Mouse (Mus musculus) kidney, postnatal 0 days (tissue): ENCODE measurements around the gene Olfr803. TPM values are rescaled to one million over a fixed set of nuclear protein-coding genes. Genes with fewer than 3 reads are reported as not detected.

Experiments used
- ATAC-seq: fragments of 200-750 bp; cut with Nextera tagmentation; replicated peaks from 2 replicates; pipeline ENCODE4 v1.8.0; 2017; ENCODE audit warnings: low read depth, moderate number of reproducible peaks, moderate TSS enrichment, moderate library complexity; ENCODE audit not compliant: low FRiP score
- DNase-seq: peaks from one replicate; pipeline ENCODE4 v3.0.0-alpha.2; 2016; ENCODE audit warnings: low spot score
- H3K27ac ChIP-seq: fragments of 300-500 bp; sonication (generic); 2 replicates; pipeline ENCODE4 v1.5.1; 2014; ENCODE audit warnings: mild to moderate bottlenecking
- H3K27me3 ChIP-seq: fragments of 300-500 bp; sonication (generic); 2 replicates; pipeline ENCODE4 v1.6.1; 2014; ENCODE audit warnings: low read length, mixed read lengths; ENCODE audit not compliant: insufficient read depth
- H3K36me3 ChIP-seq: fragments of 300-500 bp; sonication (generic); 2 replicates; pipeline ENCODE4 v1.6.1; 2014; ENCODE audit warnings: low read length, mixed read lengths; ENCODE audit not compliant: insufficient read depth
- H3K4me1 ChIP-seq: fragments of 300-500 bp; sonication (generic); replicated peaks from 2 replicates; pipeline ENCODE4 v1.6.1; 2014; ENCODE audit warnings: antibody characterized with exemption, low read length, mixed read lengths; ENCODE audit not compliant: insufficient read depth
- H3K4me2 ChIP-seq: fragments of 300-500 bp; sonication (generic); 2 replicates; pipeline ENCODE4 v1.6.1; 2014; ENCODE audit warnings: mild to moderate bottlenecking, low read length, moderate library complexity, mixed read lengths
- H3K4me3 ChIP-seq: fragments of 300-500 bp; sonication (generic); replicated peaks from 2 replicates; pipeline ENCODE4 v1.5.1; 2014; ENCODE audit warnings: low read depth, low read length
- H3K9ac ChIP-seq: fragments of 300-500 bp; sonication (generic); 2 replicates; pipeline ENCODE4 v1.6.1; 2014; ENCODE audit warnings: low read depth, low read length
- H3K9me3 ChIP-seq: fragments of 300-500 bp; sonication (generic); replicated peaks from 2 replicates; pipeline ENCODE4 v1.6.1; 2016; ENCODE audit warnings: low read length, inconsistent platforms, mixed read lengths
- CTCF ChIP-seq: IDR thresholded peaks from 2 replicates; pipeline ENCODE4 v1.5.1; 2016; ENCODE audit warnings: antibody characterized with exemption, low read depth, mild to moderate bottlenecking, moderate library complexity
- WGBS: fragments of 180-500 bp; shearing (Covaris S2); extraction: QIAGEN DNeasy Blood & Tissue Kit; methylation state at CpG from one replicate; pipeline ENCODE4 v1.1.7; 2014; 5-methylcytosine and 5-hydroxymethylcytosine counted together
- polyA plus RNA-seq: library from polyadenylated mRNA; unstranded; fragments of >200 nt; fragmentation: Nextera tagmentation; extraction: Ambion mirVana; gene quantifications from 2 replicates; pipeline ENCODE4 v1.2.1, GENCODE M21; 2015

Gene Olfr803
- polyA plus RNA-seq: not detected in 2 replicates

GRCm38 (mm10) chr10:129694186-129694585 lies at the start of gene Olfr803:
TSS of gene Olfr803 (minus strand) at chr10:129694286.
- 70% methylated on average over 2 of the region's 2 CpGs for WGBS
- no peak within 1 kb of the TSS for H3K27ac ChIP-seq
- no peak within 1 kb of the TSS for H3K4me2 ChIP-seq
- H3K4me1 ChIP-seq: no peaks in the 10 kb centered on the region
- no peak for TF ChIP-seq CTCF
- H3K36me3 ChIP-seq: no peaks in the 10 kb centered on the region
- ATAC-seq: no peak
- no peak within 1 kb of the TSS for H3K9ac ChIP-seq
- no peaks in the 10 kb centered on the region for H3K27me3 ChIP-seq
- no peak for DNase-seq
- no peak within 1 kb of the TSS for H3K4me3 ChIP-seq
- H3K9me3 ChIP-seq: no peaks in the 10 kb centered on the region

DNA sequence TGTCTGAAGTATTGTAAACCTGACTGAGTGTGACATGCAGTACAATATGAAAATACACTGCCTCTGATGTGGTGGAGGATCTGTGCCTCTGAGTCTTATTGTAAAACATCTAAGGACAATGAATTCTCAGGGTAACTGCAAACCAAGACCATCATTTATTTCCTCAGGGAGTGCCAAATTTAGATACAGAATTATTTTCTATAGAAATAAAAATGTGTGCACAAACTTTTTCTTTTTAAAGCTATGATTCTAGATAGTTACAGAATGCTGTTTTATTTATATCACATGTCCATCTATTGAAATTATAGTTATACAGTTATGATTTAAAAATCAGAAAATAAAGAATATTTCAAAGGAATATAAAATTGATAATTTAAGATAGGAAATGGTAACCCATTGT lies 47.7 kb upstream of the Olfr803 start, which contains the start of gene Olfr806:
TSS of gene Olfr806 (minus strand) at position 101 of the 400 bp plus-strand sequence.
- H3K4me1 ChIP-seq: no peaks in the 10 kb centered on the region
- H3K9me3 ChIP-seq: no peaks in the 10 kb centered on the region
- no peaks in the 10 kb centered on the region for H3K27me3 ChIP-seq
- H3K4me2 ChIP-seq: no peak within 1 kb of the TSS
- no peak for TF ChIP-seq CTCF
- ATAC-seq (no peak), DNase-seq (no peak)
- no peak within 1 kb of the TSS for H3K4me3 ChIP-seq
- no peak within 1 kb of the TSS for H3K9ac ChIP-seq
- H3K36me3 ChIP-seq: no peaks in the 10 kb centered on the region
- no peak within 1 kb of the TSS for H3K27ac ChIP-seq

DNA sequence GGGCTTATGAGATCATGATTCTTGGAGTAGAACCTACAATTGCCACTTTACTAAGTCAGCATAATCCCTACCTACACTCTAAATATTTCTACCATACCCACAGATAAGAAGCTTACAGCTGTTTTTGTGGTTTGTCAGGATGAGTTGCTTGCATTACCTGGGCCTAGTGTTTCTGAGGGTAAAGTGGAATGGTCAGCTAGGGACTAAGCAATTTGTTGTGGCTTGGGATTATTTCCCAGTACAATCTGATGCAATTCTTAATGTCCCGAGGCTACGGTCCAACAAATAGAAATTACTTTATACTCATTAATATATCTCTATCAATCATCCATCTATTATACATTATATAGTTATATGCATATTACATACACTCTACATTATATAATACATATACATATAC lies 35.2 kb upstream of the Olfr803 start, which contains the start of gene Olfr805:
TSS of gene Olfr805 (minus strand) at position 101 of the 400 bp plus-strand sequence.
- whole genome bisulfite sequencing: 94% methylated on average over 2 of the region's 2 CpGs
- H3K27me3 ChIP-seq: no peaks in the 10 kb centered on the region
- no peak within 1 kb of the TSS for H3K9ac ChIP-seq
- no peaks in the 10 kb centered on the region for H3K36me3 ChIP-seq
- TF ChIP-seq CTCF: no peak
- H3K4me2 ChIP-seq: no peak within 1 kb of the TSS
- no peaks in the 10 kb centered on the region for H3K4me1 ChIP-seq
- no peaks in the 10 kb centered on the region for H3K9me3 ChIP-seq
- ATAC-seq (no peak), DNase-seq (no peak)
- H3K27ac ChIP-seq: no peak within 1 kb of the TSS
- H3K4me3 ChIP-seq: no peak within 1 kb of the TSS

GRCm38 (mm10) chr10:129702910-129703309 lies 8.8 kb upstream of the Olfr803 start, which contains the start of gene Olfr804:
TSS of gene Olfr804 (plus strand) at chr10:129703210.
- H3K4me3 ChIP-seq: no peak within 1 kb of the TSS
- no peaks in the 10 kb centered on the region for H3K9me3 ChIP-seq
- DNase-seq (no peak), ATAC-seq (no peak)
- H3K9ac ChIP-seq: no peak within 1 kb of the TSS
- no peaks in the 10 kb centered on the region for H3K27me3 ChIP-seq
- H3K4me1 ChIP-seq: no peaks in the 10 kb centered on the region
- H3K36me3 ChIP-seq: no peaks in the 10 kb centered on the region
- H3K4me2 ChIP-seq: no peak within 1 kb of the TSS
- TF ChIP-seq CTCF: no peak
- H3K27ac ChIP-seq: no peak within 1 kb of the TSS

DNA sequence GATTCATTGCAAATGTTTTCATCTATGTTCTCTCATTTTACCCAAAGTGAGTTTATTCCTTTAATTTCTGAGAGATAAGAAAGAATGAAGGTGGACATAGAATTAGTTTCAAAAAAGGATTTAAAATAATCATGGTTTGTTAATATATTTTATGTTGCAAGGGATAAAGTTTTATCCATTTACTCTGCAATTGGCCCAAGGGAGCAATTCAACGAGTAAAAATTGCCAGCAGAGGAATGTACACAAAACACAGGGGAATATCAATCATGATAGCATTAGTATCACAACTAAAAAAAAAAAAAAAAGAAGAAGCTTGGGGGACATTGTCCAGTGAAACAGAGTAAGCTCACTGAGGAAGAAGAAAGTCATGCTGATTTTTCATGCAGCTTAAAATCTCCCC lies 6.0 kb downstream of the Olfr803 start, which contains the start of gene Olfr802:
TSS of gene Olfr802 (minus strand) at position 101 of the 400 bp plus-strand sequence.
- Histone ChIP-seq H3K27me3 (no peaks in the 10 kb centered on the region), H3K4me2 (no peak within 1 kb of the TSS), H3K4me1 (no peaks in the 10 kb centered on the region), H3K27ac (no peak within 1 kb of the TSS), H3K36me3 (no peaks in the 10 kb centered on the region), H3K4me3 (no peak within 1 kb of the TSS), H3K9me3 (no peaks in the 10 kb centered on the region), H3K9ac (no peak within 1 kb of the TSS)
- ATAC-seq (no peak), DNase-seq (no peak)
- no peak for TF ChIP-seq CTCF
- WGBS: 60% methylated on average over 1 of the region's 1 CpGs

- H3K4me1 ChIP-seq: no peaks in the 10 kb centered on the region
- H3K27me3 ChIP-seq: no peaks in the 10 kb centered on the region
- DNase-seq (no peak), ATAC-seq (no peak)
- no peak within 1 kb of the TSS for H3K4me3 ChIP-seq
- H3K9me3 ChIP-seq: no peaks in the 10 kb centered on the region
- no peak within 1 kb of the TSS for H3K27ac ChIP-seq
- no peaks in the 10 kb centered on the region for H3K36me3 ChIP-seq
- 76% methylated on average over 1 of the region's 1 CpGs for WGBS
- no peak for TF ChIP-seq CTCF
- no peak within 1 kb of the TSS for H3K4me2 ChIP-seq
- no peak within 1 kb of the TSS for H3K9ac ChIP-seq
Measured at GRCm38 (mm10) chr10:129673765-129674164, 20.3 kb downstream of the Olfr803 start, which contains the start of gene Olfr801. TSS of gene Olfr801 (minus strand) at chr10:129673865.

- H3K27me3 ChIP-seq: no peaks in the 10 kb centered on the region
- no peak within 1 kb of the TSS for H3K4me3 ChIP-seq
- no peak for TF ChIP-seq CTCF
- H3K27ac ChIP-seq: no peak within 1 kb of the TSS
- H3K9me3 ChIP-seq: no peaks in the 10 kb centered on the region
- ATAC-seq (no peak), DNase-seq (no peak)
- H3K36me3 ChIP-seq: no peaks in the 10 kb centered on the region
- H3K4me2 ChIP-seq: no peak within 1 kb of the TSS
- no peaks in the 10 kb centered on the region for H3K4me1 ChIP-seq
- H3K9ac ChIP-seq: no peak within 1 kb of the TSS
Measured at GRCm38 (mm10) chr10:129657394-129657793, 36.7 kb downstream of the Olfr803 start, which contains the start of gene Olfr800. TSS of gene Olfr800 (plus strand) at chr10:129657694.
